23 mouse cellular contexts compared by ENCODE assay signal in genomic region chr17:25100052-25100451, GRCm38 (mm10). TPM values are rescaled to one million over a fixed set of nuclear protein-coding genes. Genes with fewer than 3 reads are reported as not detected.
A peak's percentile ranks its signal among the peaks of the same experiment; 100 is the strongest.
DNase-seq lines count a peak whose midpoint lies in the region; ATAC-seq lines count a peak whose summit lies in the region.
"Had no signal": no experiment of that assay in that cellular context is flagged by ENCODE, and none has a peak within 500 bp of the region (broad histone marks: within the 10 kb centered on the region; RNA-seq: fewer than 3 reads in every experiment).

No protein-coding gene starts in this region.

- peaks cover 79% of the 10 kb centered on the region for H3K36me3 ChIP-seq in kidney, embryonic 15.5 days
- H3K36me3 ChIP-seq in liver, embryonic 13.5 days: peaks cover 97% of the 10 kb centered on the region

- no peaks in the 10 kb centered on the region for H3K4me1 ChIP-seq in kidney, embryonic 15.5 days
- H3K4me1 ChIP-seq in liver, embryonic 13.5 days (replicated peaks): peaks cover 14% of the 10 kb centered on the region; the same call in 1 of the 2 replicates
- H3K4me1 ChIP-seq: forebrain, embryonic 10.5 days; forebrain, embryonic 13.5 days; heart, embryonic 13.5 days had no signal

- DNase-seq in kidney, adult 11 months: peak; percentile 44
- DNase-seq in kidney, postnatal 10 days: no peak
- DNase-seq in kidney, adult 9 months: peak; percentile 54
- no peak for DNase-seq in liver, embryonic 13.5 days
- DNase-seq in liver: no peak
- DNase-seq in ZHBTc4 (ENCODE audit: low read depth, low spot score): peak; percentile 26
- DNase-seq: adrenal gland, postnatal 10 days; adrenal gland, postnatal 36 days; cerebellum, adult 18-20 months; cerebellum, adult 9-10 months; cerebellum, postnatal 14 days; gastrocnemius, postnatal 10 days; gastrocnemius, postnatal 36 days; heart, adult 2 months; heart, postnatal 14 days; heart, postnatal 4 days had no signal

- ATAC-seq in kidney, embryonic 15.5 days (replicated peaks; ENCODE audit: low FRiP score): no peak
- ATAC-seq in liver, embryonic 13.5 days (ENCODE audit: low read depth): no peak
- ATAC-seq: forebrain, embryonic 13.5 days; forebrain, embryonic 16.5 days had no signal

- H3K27ac ChIP-seq in kidney, embryonic 15.5 days: no peak overlapping the region
- 0 out of 2 replicates have a peak overlapping the region, but pooled peaks have one; percentile 14 for H3K27ac ChIP-seq in liver, embryonic 13.5 days
- H3K27ac ChIP-seq: forebrain, embryonic 10.5 days; forebrain, embryonic 13.5 days; heart, adult 2 months; heart, embryonic 10.5 days; heart, embryonic 13.5 days had no signal

- no peak overlapping the region for H3K9ac ChIP-seq in kidney, embryonic 15.5 days
- no peak overlapping the region for H3K9ac ChIP-seq in liver, embryonic 13.5 days
- H3K9ac ChIP-seq: forebrain, embryonic 13.5 days; heart, embryonic 13.5 days had no signal

- no peak overlapping the region for H3K4me3 ChIP-seq in kidney, embryonic 15.5 days (replicated peaks)
- no peak overlapping the region for H3K4me3 ChIP-seq in liver, embryonic 13.5 days (replicated peaks)
- H3K4me3 ChIP-seq: forebrain, embryonic 10.5 days; forebrain, embryonic 13.5 days; heart, adult 2 months; heart, embryonic 10.5 days; heart, embryonic 13.5 days had no signal

- 95% methylated on average over 6 of the region's 6 CpGs for WGBS in kidney, embryonic 15.5 days
- 92% methylated on average over 6 of the region's 6 CpGs for WGBS in liver, embryonic 13.5 days (ENCODE audit: insufficient replicate concordance)

- no peaks in the 10 kb centered on the region for H3K9me3 ChIP-seq in kidney, embryonic 15.5 days (replicated peaks)
- no peaks in the 10 kb centered on the region for H3K9me3 ChIP-seq in liver, embryonic 13.5 days (replicated peaks)
- H3K9me3 ChIP-seq: forebrain, embryonic 10.5 days; forebrain, embryonic 13.5 days; heart, embryonic 10.5 days; heart, embryonic 13.5 days had no signal

- H3K27me3 ChIP-seq in kidney, embryonic 15.5 days: no peaks in the 10 kb centered on the region
- no peaks in the 10 kb centered on the region for H3K27me3 ChIP-seq in liver, embryonic 13.5 days
- H3K27me3 ChIP-seq: forebrain, embryonic 13.5 days; heart, embryonic 13.5 days had no signal

- H3K4me2 ChIP-seq in kidney, embryonic 15.5 days: no peak overlapping the region
- no peak overlapping the region for H3K4me2 ChIP-seq in liver, embryonic 13.5 days
- H3K4me2 ChIP-seq: forebrain, embryonic 13.5 days; heart, embryonic 13.5 days had no signal

RNA-seq across cellular contexts. Expression of gene Telo2, which starts 15.7 kb away (rescaled TPM):
- polyA plus RNA-seq in kidney, embryonic 15.5 days (2015; fragmentation: Nextera tagmentation; extraction: Ambion mirVana): 44.4 and 45.3 TPM in 2 replicates
- 16.3 and 18.2 TPM in 2 replicates for polyA plus RNA-seq in liver, embryonic 13.5 days (2015; fragmentation: Nextera tagmentation; extraction: Ambion mirVana)

RNA-seq across cellular contexts. Expression of gene Tmem204, which starts 16.7 kb away (rescaled TPM):
- polyA plus RNA-seq in kidney, embryonic 15.5 days (2015; fragmentation: Nextera tagmentation; extraction: Ambion mirVana): 29.6 and 31.6 TPM in 2 replicates
- polyA plus RNA-seq in liver, embryonic 13.5 days (2015; fragmentation: Nextera tagmentation; extraction: Ambion mirVana): 5.2 and 5.6 TPM in 2 replicates

RNA-seq across cellular contexts. Expression of gene Ptx4, which starts 20.5 kb away (rescaled TPM):
- 0.16 and 0.24 TPM in 2 replicates for polyA plus RNA-seq in kidney, embryonic 15.5 days (2015; fragmentation: Nextera tagmentation; extraction: Ambion mirVana)
- 0.09 TPM in 1 of 2 replicates, not detected in the other for polyA plus RNA-seq in liver, embryonic 13.5 days (2015; fragmentation: Nextera tagmentation; extraction: Ambion mirVana)
- polyA plus RNA-seq: forebrain, embryonic 13.5 days; forebrain, embryonic 16.5 days; hindbrain, embryonic 11.5 days had no signal

RNA-seq across cellular contexts. Expression of gene Clcn7, which starts 33.1 kb away (rescaled TPM):
- polyA plus RNA-seq in kidney, embryonic 15.5 days (2015; fragmentation: Nextera tagmentation; extraction: Ambion mirVana): 20.7 and 24.6 TPM in 2 replicates
- 9.1 and 12.8 TPM in 2 replicates for polyA plus RNA-seq in liver, embryonic 13.5 days (2015; fragmentation: Nextera tagmentation; extraction: Ambion mirVana)

Comparison
In these comparisons a context has a peak if more than half of its experiments do, and no peak if none do; other contexts are left out.
1. DNase-seq: peak in kidney, adult 11 months (single experiment), kidney, adult 9 months (single experiment) and ZHBTc4 (single experiment); none in kidney, postnatal 10 days (single experiment), liver, embryonic 13.5 days (single experiment) and liver (single experiment).